Mouse (Mus musculus) CH12.LX (cell line): ENCODE measurements at regions not wholly inside any gene's neighbourhood (a gene's known extent, or its start where the extent isn't known, plus 50 kb on each side); places are given as distances from the start of the nearest gene placed in this dataset.

Experiments used
- DNase-seq: peaks from one replicate; pipeline ENCODE4 v3.0.0-alpha.2; 2013; ENCODE audit errors: extremely low read depth
- H3K27ac ChIP-seq: 2 replicates; pipeline ENCODE4 v1.5.1; 2012; ENCODE audit warnings: low read depth, mild to moderate bottlenecking, control low read depth, moderate library complexity; ENCODE audit not compliant: insufficient read depth
- H3K27me3 ChIP-seq: replicated peaks from 2 replicates; pipeline ENCODE3; 2012; ENCODE audit warnings: inconsistent platforms
- H3K36me3 ChIP-seq, 2 experiments: replicated peaks in 1 of 2; 2 replicates each; pipeline versions ENCODE3 to v1.6.1; 2012; ENCODE audit warnings: inconsistent platforms in 1 of 2, low read length in 1 of 2, mild to moderate bottlenecking in 1 of 2, mixed read lengths in 1 of 2, moderate library complexity in 1 of 2; ENCODE audit not compliant: control insufficient read depth in 1 of 2, insufficient read depth in 1 of 2
- H3K4me1 ChIP-seq, 2 experiments: 2 replicates each; pipeline ENCODE4 v1.6.1; 2012; ENCODE audit warnings: inconsistent platforms in 1 of 2, moderate library complexity in 1 of 2; ENCODE audit not compliant: insufficient read depth in 2 of 2, control insufficient read depth in 1 of 2
- H3K4me2 ChIP-seq: 2 replicates; pipeline ENCODE4 v1.6.1; 2012; ENCODE audit warnings: low read depth, mild to moderate bottlenecking, control low read depth; ENCODE audit not compliant: poor library complexity, insufficient read depth, severe bottlenecking
- H3K4me3 ChIP-seq, 3 experiments: fragments of 150-350 bp in 1 of 3; sonication (generic) in 1 of 3; replicated peaks in 1 of 3; 2 replicates each; pipeline versions ENCODE3 to v1.5.1; 2011 to 2012; ENCODE audit warnings: low read depth in 2 of 3, low read length in 2 of 3, mild to moderate bottlenecking in 2 of 3, moderate library complexity in 2 of 3, control low read depth in 1 of 3, improper control_type of control experiment in 1 of 3, inconsistent platforms in 1 of 3, mixed read lengths in 1 of 3; ENCODE audit not compliant: poor library complexity in 1 of 3
- H3K79me2 ChIP-seq: replicated peaks from 2 replicates; pipeline ENCODE4 v1.6.1; 2012; ENCODE audit warnings: mild to moderate bottlenecking, moderate library complexity; ENCODE audit not compliant: control insufficient read depth, poor library complexity, insufficient read depth, severe bottlenecking; ENCODE audit errors: extremely low read depth
- H3K9ac ChIP-seq: 2 replicates; pipeline ENCODE4 v1.6.1; 2012; ENCODE audit warnings: low read depth, mild to moderate bottlenecking, control low read depth, moderate library complexity; ENCODE audit not compliant: insufficient read depth
- H3K9me3 ChIP-seq: replicated peaks from 2 replicates; pipeline ENCODE3; 2012; ENCODE audit warnings: low read length, inconsistent platforms, mixed read lengths
- BHLHE40 ChIP-seq: IDR thresholded peaks from 2 replicates; pipeline ENCODE4 v1.6.1; 2011; ENCODE audit warnings: mild to moderate bottlenecking, low read depth, low read length, improper control_type of control experiment
- CHD2 ChIP-seq: IDR thresholded peaks from 2 replicates; pipeline ENCODE4 v1.6.1; 2011; ENCODE audit warnings: low read length, improper control_type of control experiment
- E2F4 ChIP-seq: IDR thresholded peaks from 2 replicates; pipeline ENCODE4 v1.6.1; 2011; ENCODE audit warnings: low read depth, low read length, improper control_type of control experiment; ENCODE audit not compliant: insufficient replicate concordance
- ETS1 ChIP-seq: conservative IDR thresholded peaks from 2 replicates; pipeline ENCODE4 v1.6.1; 2012; ENCODE audit warnings: low read depth, mild to moderate bottlenecking, inconsistent platforms, low read length, improper control_type of control experiment, moderate library complexity
- IRF4 ChIP-seq: IDR thresholded peaks from 2 replicates; pipeline ENCODE4 v1.6.1; 2014; ENCODE audit warnings: low read depth, mild to moderate bottlenecking, inconsistent platforms, low read length, improper control_type of control experiment
- JUN ChIP-seq: IDR thresholded peaks from 2 replicates; pipeline ENCODE4 v1.6.1; 2011; ENCODE audit warnings: low read depth, mild to moderate bottlenecking, low read length, improper control_type of control experiment, moderate library complexity; ENCODE audit not compliant: insufficient read depth
- JUND ChIP-seq: conservative IDR thresholded peaks from 2 replicates; pipeline ENCODE4 v1.6.1; 2011; ENCODE audit warnings: low read depth, low read length, improper control_type of control experiment
- MAFK ChIP-seq: IDR thresholded peaks from 2 replicates; pipeline ENCODE4 v1.6.1; 2011; ENCODE audit warnings: low read length, improper control_type of control experiment; ENCODE audit not compliant: insufficient replicate concordance
- MAZ ChIP-seq: IDR thresholded peaks from 2 replicates; pipeline ENCODE4 v1.6.1; 2012; ENCODE audit warnings: low read depth, mild to moderate bottlenecking, inconsistent platforms, low read length, improper control_type of control experiment, moderate library complexity
- MXI1 ChIP-seq: IDR thresholded peaks from 2 replicates; pipeline ENCODE4 v1.6.1; 2011; ENCODE audit warnings: mild to moderate bottlenecking, low read depth, low read length, improper control_type of control experiment
- NRF1 ChIP-seq: IDR thresholded peaks from 2 replicates; pipeline ENCODE4 v1.6.1; 2014; ENCODE audit warnings: low read depth, mild to moderate bottlenecking, inconsistent platforms, low read length, improper control_type of control experiment, moderate library complexity
- PAX5 ChIP-seq: IDR thresholded peaks from 2 replicates; pipeline ENCODE4 v1.6.1; 2012; ENCODE audit warnings: low read length, inconsistent platforms, mixed read lengths
- POLR2A ChIP-seq: IDR thresholded peaks from 2 replicates; pipeline ENCODE4 v1.6.1; 2011; ENCODE audit warnings: low read depth, mild to moderate bottlenecking, improper control_type of control experiment, low read length
- RCOR1 ChIP-seq: conservative IDR thresholded peaks from 2 replicates; pipeline ENCODE4 v1.6.1; 2012; ENCODE audit warnings: low read depth, mild to moderate bottlenecking, inconsistent platforms, low read length, improper control_type of control experiment
- SIN3A ChIP-seq: IDR thresholded peaks from 2 replicates; pipeline ENCODE4 v1.6.1; 2012; ENCODE audit warnings: low read length, improper control_type of control experiment, inconsistent platforms
- TBP ChIP-seq: conservative IDR thresholded peaks from 2 replicates; pipeline ENCODE4 v1.6.1; 2011; ENCODE audit warnings: low read depth, low read length, improper control_type of control experiment
- TCF12 ChIP-seq: IDR thresholded peaks from 2 replicates; pipeline ENCODE4 v1.6.1; 2014; ENCODE audit warnings: low read depth, mild to moderate bottlenecking, inconsistent platforms, low read length, improper control_type of control experiment
- UBTF ChIP-seq: IDR thresholded peaks from 2 replicates; pipeline ENCODE4 v1.6.1; 2012; ENCODE audit warnings: low read depth, mild to moderate bottlenecking, inconsistent platforms, low read length, improper control_type of control experiment, moderate library complexity
- USF2 ChIP-seq: conservative IDR thresholded peaks from 2 replicates; pipeline ENCODE4 v1.6.1; 2011; ENCODE audit warnings: low read depth, low read length, improper control_type of control experiment
- ZKSCAN1 ChIP-seq: IDR thresholded peaks from 2 replicates; pipeline ENCODE4 v1.6.1; 2012; ENCODE audit warnings: low read depth, inconsistent platforms, low read length, improper control_type of control experiment, borderline replicate concordance
- ZMIZ1 ChIP-seq: IDR thresholded peaks from 2 replicates; pipeline ENCODE4 v1.6.1; 2012; ENCODE audit warnings: low read depth, mild to moderate bottlenecking, inconsistent platforms, low read length, improper control_type of control experiment
- ZNF384 ChIP-seq: IDR thresholded peaks from 2 replicates; pipeline ENCODE4 v1.6.1; 2012; ENCODE audit warnings: low read depth, low read length, improper control_type of control experiment, inconsistent platforms
- dilution Hi-C: fragments of 300-500 bp; cut with MboI; formaldehyde crosslinking; loops from 2 replicates; pipeline ENCODE4 v1.14.3; 2020; ENCODE audit warnings: low sequenced_read_pairs; ENCODE audit not compliant: extremely low pct_unique_long_range_greater_than_20kb, extremely low pct_ligation_motif_present
- in situ Hi-C: fragments of 300-500 bp; cut with MboI; formaldehyde crosslinking; loops from 3 replicates; pipeline ENCODE4 v1.14.3; 2019; ENCODE audit warnings: low sequenced_read_pairs, low pct_ligation_motif_present, low pct_unique_long_range_greater_than_20kb, mixed read lengths

DNA sequence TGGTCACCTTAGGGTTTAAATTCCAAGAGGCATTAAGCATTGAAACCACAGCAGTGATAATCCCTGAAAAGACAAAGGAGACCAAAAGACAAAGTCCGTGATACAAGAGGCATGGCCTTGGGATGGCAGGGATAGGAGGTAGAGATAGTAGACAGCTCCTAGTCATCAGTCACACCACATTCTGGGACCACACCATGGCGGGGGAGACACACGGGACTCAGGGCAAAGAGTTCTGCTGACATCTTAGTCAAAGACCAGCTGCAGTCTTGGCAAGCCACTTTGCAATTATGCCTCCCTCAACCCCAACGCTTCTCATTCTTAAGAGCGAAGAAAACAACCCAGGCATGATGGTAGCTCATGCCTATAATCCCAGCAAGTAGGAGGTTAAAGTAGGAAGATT, 339.6 kb upstream of the Jarid2 start:
- Histone ChIP-seq H3K4me2 (no peak overlapping the region), H3K27me3 (no peaks in the 10 kb centered on the region), H3K9ac (no peak overlapping the region), H3K9me3 (no peaks in the 10 kb centered on the region), H3K36me3 (no peaks in the 10 kb centered on the region), H3K4me3 (no peak overlapping the region), H3K4me1 (no peaks in the 10 kb centered on the region), H3K79me2 (no peaks in the 10 kb centered on the region), H3K27ac (no peak overlapping the region)
- TF ChIP-seq MXI1: no peak
- no peak for TF ChIP-seq MAFK
- TF ChIP-seq UBTF: no peak
- no peak for TF ChIP-seq ETS1
- TF ChIP-seq CHD2: no peak
- TF ChIP-seq USF2: no peak
- TF ChIP-seq BHLHE40: no peak
- TF ChIP-seq MAZ: no peak
- no peak for TF ChIP-seq JUND
- TF ChIP-seq RCOR1: no peak
- TF ChIP-seq ZKSCAN1: no peak
- no peak for TF ChIP-seq IRF4
- in situ Hi-C loops: no loop called here
- dilution Hi-C loops: no loop called here
- no peak for DNase-seq

DNA sequence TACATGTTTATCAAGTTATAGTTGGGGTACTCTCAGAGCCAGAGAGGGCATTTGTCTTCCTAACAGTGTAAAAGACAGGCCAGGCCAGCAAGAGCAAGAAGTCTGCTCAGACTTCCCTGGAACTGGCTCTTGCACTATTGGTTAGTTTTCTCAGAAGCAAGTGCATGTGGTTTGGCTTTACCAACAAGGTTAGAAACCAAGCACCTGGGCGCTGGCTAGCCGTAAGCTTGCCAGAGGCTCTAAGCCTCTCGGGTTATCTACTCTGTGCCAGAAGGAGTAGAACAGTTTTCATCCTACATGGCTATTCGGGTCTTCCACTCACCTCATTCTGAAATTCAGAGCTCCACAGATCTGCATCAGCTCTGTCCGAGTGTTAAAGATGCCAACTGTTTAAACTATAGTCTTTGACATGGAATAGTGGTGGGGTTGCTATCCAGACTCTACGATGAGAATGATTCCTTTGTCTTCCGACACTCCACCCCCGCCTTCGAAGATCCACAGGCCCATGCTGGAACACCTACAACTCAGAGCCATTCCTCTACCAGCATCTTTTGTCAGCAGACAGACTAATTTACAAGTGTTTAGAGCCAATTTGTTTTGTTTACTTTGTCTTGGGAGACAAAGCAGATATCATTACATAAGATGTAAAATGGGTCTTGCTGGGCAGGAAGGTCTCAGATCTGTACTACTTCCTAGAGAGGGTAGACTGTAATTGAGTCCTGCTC, 338.4 kb upstream of the Jarid2 start:
- H3K4me2 ChIP-seq: no peak overlapping the region
- in situ Hi-C loops: no loop called here

More for the DNA sequence above, 338.4 kb upstream of the Jarid2 start:
- Histone ChIP-seq H3K4me1 (no peaks in the 10 kb centered on the region), H3K27ac (no peak overlapping the region), H3K27me3 (no peaks in the 10 kb centered on the region), H3K9me3 (no peaks in the 10 kb centered on the region), H3K36me3 (no peaks in the 10 kb centered on the region), H3K79me2 (no peaks in the 10 kb centered on the region), H3K4me3 (no peak overlapping the region), H3K9ac (no peak overlapping the region)
- DNase-seq: no peak
- dilution Hi-C loops: no loop called here
- no peak for TF ChIP-seq CHD2
- TF ChIP-seq ZNF384: no peak
- no peak for TF ChIP-seq MAFK
- TF ChIP-seq PAX5: no peak
- TF ChIP-seq BHLHE40: no peak
- TF ChIP-seq ZMIZ1: no peak
- no peak for TF ChIP-seq MAZ
- no peak for TF ChIP-seq ZKSCAN1
- TF ChIP-seq POLR2A: no peak
- TF ChIP-seq TCF12: no peak
- no peak for TF ChIP-seq E2F4
- no peak for TF ChIP-seq NRF1
- no peak for TF ChIP-seq TBP
- TF ChIP-seq USF2: no peak
- TF ChIP-seq RCOR1: no peak
- TF ChIP-seq MXI1: no peak
- TF ChIP-seq SIN3A: no peak
- no peak for TF ChIP-seq JUN
